Mouse (Mus musculus) heart, postnatal 36 days (tissue): ENCODE results near the gene Gm20481. TPM values are rescaled to one million over a fixed set of nuclear protein-coding genes. Genes with fewer than 3 reads are reported as not detected.
"Not testable (repeated sequence)": the region's sequence is repeated elsewhere in the genome, so short reads cannot be mapped to it uniquely, and the experiment has no call there.

ENCODE experiments used
- DNase-seq, 2 experiments: peaks; one replicate each; pipeline ENCODE4 v3.0.0; 2021 to 2022
- intact Hi-C: fragments of 180-260 bp; cut with DNase I; formaldehyde crosslinking; loops from one replicate; pipeline ENCODE4 v1.15.1; 2025
- total RNA-seq, 2 experiments: library from RNA; stranded (reverse); gene quantifications; 2 replicates each; pipeline ENCODE4 v1.2.3; 2021

Gene Gm20481
- total RNA-seq, 2 experiments from 2014 or later, result not detected

DNA sequence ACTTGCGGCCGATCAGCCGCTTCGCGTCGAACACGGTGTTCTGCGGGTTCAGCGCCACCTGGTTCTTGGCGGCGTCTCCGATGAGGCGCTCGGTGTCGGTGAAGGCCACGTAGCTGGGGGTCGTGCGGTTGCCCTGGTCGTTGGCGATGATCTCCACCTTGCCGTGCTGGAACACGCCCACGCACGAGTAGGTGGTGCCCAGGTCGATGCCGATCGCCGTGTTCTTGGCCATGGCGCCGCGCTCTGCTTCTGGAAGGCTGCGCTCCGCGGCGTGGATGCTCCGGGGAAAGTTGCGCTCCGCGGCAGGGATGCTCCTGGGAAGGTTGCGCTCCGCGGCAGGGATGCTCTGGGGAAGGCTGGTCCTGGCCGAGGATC lies 2.0 kb downstream of the Gm20481 start:
- intact Hi-C loops, DNase-seq: not testable (repeated sequence)

DNA sequence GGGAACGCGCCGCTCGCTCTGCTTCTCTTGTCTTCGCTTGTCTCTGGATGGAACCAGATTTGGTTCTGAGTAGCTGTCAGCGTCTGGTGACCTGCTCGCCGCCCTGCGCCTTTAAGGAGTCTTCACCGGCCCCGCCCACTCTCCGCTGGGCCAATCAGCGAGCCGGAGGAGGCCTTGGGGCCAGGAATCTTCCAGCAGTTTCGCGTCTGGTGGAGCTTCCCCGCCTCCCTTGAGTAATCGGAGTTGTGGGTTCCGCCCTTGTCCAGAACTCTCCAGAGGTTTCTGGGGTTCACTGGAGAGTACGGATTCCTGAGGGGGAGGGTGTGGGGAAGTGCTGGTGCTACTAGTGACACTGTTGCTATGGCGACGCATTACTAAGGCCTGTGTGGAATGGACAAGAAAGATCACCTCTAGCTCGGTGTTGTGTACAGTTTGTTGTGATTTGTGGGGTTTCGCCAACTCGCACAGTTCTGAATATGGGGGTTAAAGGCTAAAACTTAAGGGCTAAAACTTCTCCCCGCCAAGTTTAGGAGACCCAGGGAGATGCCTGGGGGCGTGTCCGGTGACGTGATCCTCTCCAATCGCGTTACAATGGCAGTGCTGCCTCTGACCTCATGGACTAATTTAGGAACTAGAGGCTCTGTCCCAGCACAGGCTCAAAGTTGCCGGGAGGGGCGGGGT lies 2.5 kb downstream of the Gm20481 start, which contains the start of the genes Hspa1a and Hspa1l:
TSS of gene Hspa1a (minus strand) at position 88 of the 681 bp plus-strand sequence.
TSS of gene Hspa1l (plus strand) at position 635 of the 681 bp plus-strand sequence.
- DNase-seq, result peak; percentile 91 to 93
- intact Hi-C loops, result not testable (repeated sequence)

DNA sequence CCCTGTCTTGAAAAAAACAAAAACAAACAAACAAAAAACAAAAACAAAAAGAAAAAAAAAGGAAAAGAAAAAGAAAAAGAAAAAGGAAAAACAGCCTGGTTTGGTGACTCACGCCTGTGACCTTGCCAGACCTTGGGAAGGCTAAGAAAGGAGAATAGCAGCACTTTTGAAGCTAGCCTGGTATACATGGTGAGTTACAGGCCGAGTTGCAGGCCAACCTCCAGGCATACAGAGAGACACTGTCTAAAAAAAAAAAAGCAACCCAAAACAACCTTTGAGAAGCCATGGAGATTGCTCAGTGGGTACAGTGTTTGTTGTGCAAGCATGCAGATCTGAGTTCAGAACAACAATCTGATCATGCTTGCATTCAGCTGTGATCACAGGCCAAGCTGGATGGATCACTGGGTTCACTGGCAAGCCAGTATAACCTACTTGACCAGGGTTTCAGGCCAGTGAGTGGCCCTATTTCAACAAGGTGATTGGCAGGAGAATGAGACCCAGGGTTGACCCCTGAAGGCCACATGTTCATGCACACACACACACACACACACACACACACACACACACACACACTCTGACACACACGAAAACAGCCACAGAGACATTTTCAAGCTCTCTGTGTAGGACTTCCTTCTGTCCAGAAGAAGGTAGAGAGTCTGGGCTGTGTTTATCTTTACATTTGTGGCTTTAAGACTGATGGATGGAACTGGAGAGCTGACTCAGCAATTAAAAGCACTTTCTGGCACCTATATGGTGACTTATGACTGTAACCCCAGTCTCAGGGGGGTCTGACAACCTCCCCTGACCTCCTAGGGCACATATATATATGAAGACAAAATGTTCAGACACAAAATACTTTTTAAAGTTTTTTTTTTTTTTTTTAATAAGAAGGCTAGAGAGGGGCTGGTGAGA lies 6.1 kb downstream of the Gm20481 start:
- intact Hi-C loops, result no loop called here

DNA sequence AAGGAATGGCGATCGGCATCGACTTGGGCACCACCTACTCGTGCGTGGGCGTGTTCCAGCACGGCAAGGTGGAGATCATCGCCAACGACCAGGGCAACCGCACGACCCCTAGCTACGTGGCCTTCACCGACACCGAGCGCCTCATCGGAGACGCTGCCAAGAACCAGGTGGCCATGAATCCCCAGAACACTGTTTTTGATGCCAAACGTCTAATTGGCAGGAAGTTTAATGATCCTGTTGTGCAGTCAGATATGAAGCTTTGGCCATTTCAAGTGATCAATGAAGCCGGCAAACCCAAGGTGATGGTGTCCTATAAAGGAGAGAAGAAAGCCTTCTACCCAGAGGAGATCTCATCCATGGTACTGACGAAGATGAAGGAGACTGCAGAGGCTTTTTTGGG lies 7.3 kb downstream of the Gm20481 start:
- no peak for DNase-seq
- intact Hi-C loops, result no loop called here

More for the DNA sequence above, 6.1 kb downstream of the Gm20481 start:
- DNase-seq, result no peak

DNA sequence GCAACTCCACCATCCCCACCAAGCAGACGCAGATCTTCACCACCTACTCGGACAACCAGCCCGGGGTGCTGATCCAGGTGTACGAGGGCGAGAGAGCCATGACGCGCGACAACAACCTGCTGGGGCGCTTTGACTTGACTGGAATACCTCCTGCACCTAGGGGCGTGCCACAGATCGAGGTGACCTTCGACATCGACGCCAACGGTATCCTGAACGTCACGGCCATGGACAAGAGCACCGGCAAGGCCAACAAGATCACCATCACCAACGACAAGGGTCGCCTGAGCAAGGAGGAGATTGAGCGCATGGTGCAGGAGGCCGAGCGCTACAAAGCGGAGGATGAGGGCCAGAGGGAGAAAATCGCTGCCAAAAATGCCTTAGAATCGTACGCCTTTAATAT lies 8.5 kb downstream of the Gm20481 start:
- intact Hi-C loops, result loop anchor here (1.0 kb wide), 1 partner anchor 23 kb away; no protein-coding TSS in a partner anchor

DNA sequence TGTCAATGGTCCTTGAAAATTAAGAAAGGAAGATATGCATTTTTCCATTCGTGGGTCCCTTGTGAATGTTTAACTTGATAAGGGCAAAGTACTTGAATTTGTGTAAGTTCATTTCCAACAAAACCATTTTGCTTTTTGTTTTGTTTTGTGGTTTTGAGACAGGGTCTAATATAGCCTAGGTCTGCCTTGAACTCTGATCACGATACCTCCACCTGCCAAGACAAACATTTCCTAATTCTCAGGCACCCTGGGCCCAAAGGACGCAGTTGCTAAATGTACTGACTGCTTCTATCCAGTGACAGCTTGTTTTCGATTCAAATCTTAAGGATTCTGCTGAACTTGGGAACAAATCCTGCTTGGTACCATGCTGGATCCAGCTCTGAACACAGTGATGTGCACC lies 9.9 kb downstream of the Gm20481 start:
- intact Hi-C loops, result loop anchor here (10.0 kb wide), 1 partner anchor 45 kb away; the partner anchor contains the start of gene Neu1
- no peak for DNase-seq

More for the DNA sequence above, 8.5 kb downstream of the Gm20481 start:
- DNase-seq, result no peak

DNA sequence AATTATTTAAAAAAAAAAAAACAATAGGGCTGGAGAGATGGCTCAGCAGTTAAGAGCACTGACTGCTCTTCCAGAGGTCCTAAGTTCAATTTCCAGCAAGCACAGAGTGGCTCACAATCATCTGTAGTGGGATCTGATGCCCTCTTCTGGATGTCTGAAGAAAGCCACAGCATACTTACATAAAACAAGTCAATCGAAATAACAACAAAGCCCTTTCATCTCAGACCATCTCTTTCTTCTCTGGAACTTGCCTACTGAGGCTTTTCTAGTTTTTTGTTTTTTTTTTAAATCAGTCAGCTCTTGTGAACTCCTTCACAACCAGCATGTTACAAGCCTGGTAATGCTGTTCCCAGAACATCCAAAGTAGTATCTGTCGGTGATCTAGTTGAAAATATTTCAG lies 10.9 kb downstream of the Gm20481 start:
- intact Hi-C loops, result loop anchor here (1.0 to 10.0 kb wide), 2 partner anchors 28 to 46 kb away; partner anchors contain the start of gene Neu1
- peak in 1 of 2 experiments; percentile 44 for DNase-seq

DNA sequence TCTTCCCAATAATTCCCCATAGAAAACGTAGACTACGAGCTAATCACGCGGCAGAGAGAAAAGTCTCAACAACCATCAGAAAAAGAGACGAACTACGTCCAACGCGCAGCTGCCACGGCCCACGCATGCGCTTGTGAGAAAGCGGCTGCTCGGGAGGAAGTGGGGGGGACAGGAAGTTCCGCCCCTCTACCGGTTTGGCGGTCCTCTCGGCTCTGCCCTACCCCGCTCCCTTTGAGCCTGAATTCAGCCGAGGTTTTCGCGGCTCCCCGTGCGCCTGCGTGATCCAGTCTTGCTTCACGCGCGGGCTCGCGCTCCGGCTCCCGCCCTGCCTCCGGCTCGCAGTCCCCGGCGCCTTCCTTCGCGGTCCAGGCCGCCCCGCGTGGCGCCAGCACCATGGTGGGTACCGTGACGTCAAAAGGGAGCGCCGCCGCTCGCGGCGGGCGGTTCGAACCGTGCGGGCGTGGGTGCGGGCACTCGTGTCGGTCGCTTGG lies 12.0 kb downstream of the Gm20481 start, which contains the start of gene Lsm2:
TSS of gene Lsm2 (plus strand) at position 173 of the 491 bp plus-strand sequence.
- intact Hi-C loops, result loop anchor here (1.0 to 10.0 kb wide), 3 partner anchors 19 to 47 kb away; partner anchors contain the start of genes Neu1 and Vars
- peak; percentile 90 to 97 for DNase-seq

DNA sequence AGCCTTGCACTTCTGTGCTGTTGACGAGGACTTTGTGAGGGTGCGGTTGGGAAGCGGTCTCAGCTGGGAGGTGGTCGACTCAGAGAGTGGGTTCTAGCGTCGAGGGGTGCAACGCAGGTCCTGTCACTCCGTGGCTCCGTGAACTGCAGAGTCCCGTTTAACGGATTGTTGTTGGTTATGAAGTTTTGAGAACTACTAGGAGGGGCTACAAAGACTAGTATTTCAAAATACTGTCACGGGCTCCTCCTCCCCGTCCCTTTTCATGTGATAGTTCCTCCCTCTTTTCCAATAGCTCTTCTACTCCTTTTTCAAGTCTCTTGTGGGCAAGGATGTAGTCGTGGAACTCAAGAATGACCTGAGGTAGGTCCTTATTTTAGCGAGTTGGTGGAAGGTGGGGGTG lies 12.6 kb downstream of the Gm20481 start:
- DNase-seq, result no peak
- intact Hi-C loops, result loop anchor here (2.0 to 10.0 kb wide), 2 partner anchors 18 to 48 kb away; partner anchors contain the start of genes Neu1 and Vars

DNA sequence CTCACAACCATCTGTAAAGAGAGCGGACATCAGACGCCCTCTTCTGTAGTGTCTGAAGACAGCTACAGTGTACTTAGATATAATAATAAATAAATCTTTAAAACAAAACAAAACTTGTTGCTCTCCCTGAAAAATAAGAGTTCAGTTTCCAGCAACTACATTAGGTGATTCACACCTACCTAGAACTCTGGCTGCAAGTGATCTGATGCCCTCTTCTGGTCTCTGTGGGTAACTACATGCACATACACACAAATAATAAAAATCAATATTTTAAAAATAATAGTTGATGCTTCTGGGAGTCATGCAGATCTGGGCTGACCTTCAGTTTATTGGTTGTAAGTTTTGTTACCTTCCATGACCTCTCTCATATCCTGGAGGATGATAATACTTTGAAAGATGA lies 14.5 kb downstream of the Gm20481 start:
- no peak for DNase-seq
- intact Hi-C loops, result loop anchor here (2.0 to 10.0 kb wide), 2 partner anchors 49 to 133 kb away; partner anchors contain the start of genes Nelfe, Neu1 and Skiv2l

DNA sequence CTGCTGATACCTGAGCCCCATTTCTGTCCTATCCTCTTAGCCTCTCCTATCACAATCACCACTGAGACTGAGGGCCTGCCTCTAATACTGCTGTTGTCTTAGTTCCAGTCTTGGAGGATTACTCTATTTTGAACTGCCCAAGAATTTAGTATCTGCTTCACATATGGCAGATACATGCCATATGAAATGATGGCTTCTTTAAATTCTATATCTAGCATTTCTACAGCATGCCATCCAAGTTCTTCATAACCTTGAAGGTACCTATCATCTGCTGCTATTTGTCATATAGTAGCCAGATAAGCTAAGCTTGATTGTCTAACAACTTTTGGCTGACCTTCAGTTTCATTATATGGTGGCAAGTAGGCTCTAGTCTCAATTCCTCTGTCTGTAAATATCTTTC lies 25.0 kb downstream of the Gm20481 start:
- intact Hi-C loops, result no loop called here
- DNase-seq, result no peak

DNA sequence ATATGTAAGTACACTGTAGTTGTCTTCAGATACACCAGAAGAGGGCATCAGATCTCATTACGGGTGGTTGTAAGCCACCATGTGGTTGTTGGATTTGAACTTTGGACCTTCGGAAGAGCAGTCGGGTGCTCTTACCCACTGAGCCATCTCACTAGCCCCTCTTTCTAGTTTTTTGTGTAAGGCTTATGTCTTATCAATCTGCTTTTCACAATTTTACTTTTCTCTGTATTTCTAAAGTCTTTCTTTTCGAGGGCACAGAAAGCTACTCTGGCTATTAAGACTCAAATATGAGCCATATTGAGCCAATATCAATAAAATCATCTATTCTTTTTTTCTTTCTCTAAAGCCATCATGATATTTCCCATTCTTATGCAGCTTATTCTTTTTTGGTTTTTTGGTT lies 25.5 kb downstream of the Gm20481 start:
- intact Hi-C loops, DNase-seq: not testable (repeated sequence)

DNA sequence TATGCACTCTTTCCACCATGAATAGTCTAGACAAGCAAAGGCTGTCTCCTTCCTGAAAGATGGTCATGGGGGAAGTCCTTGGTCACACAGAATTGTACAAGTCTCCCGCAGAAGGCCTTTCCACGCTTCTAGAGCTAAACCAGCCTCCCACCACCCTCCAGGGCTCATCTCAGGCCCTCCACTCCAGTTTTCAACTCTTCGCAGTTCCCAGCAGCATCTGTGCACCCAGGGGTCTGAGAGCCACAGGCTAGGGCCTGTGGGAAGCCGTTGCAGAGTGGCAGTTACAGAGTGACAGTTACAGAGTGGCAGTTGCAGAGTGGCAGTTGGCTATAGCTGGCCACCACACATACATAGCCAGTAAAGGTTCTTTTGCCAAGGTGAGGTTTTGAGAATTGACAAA lies 26.2 kb downstream of the Gm20481 start:
- DNase-seq, intact Hi-C loops: not testable (repeated sequence)

DNA sequence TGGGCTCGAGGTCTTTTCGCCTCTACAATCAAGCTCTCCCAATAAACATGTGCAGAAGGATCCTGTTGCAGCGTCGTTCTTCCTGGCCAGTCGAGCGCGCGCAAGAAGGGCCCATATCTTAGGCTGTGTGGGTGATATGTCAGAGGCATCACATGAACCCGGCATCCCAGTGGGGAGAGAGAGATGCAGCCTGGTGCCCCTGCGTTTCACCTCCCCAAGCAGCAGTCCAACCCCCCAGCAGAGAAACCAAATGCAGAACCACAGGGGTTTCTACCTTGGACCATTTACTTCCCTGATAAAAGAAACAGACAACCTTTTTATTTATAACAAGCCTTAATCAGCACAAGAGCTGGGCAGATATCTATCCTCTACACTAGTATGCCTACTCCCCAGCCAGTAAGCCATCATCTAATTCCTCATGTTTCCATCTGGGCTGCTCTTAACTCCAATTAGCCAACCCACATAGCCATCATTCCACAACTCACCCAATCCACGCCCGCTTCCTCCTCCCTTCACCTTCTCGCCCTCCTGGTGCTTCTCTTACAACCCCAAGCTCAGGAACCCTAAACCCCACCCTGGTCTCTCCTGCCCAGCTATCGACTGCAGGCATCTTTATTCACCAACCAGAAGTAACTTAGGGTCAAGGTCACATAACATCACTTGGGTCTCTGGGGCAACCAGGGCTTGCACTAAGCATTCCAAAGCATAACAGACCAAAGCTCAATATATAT lies 26.9 kb downstream of the Gm20481 start:
- DNase-seq, result no peak
- intact Hi-C loops, result no loop called here

DNA sequence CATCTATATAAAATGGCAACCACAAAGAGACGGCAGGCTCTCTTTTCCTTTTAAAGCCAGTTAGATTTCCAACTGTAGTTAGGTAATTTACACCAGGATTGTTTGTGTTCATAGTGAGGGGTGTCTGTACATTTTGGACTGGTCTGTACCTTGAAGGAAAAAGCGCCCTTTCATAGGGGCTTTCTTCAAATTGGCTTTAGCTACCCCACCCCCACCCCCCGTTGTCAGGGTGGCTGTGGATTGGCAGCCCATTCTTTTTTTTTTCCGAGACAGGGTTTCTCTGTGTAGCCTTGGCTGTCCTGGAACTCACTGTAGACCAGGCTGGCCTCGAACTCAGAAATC lies 27.4 kb downstream of the Gm20481 start:
- no peak for DNase-seq
- intact Hi-C loops, result no loop called here

DNA sequence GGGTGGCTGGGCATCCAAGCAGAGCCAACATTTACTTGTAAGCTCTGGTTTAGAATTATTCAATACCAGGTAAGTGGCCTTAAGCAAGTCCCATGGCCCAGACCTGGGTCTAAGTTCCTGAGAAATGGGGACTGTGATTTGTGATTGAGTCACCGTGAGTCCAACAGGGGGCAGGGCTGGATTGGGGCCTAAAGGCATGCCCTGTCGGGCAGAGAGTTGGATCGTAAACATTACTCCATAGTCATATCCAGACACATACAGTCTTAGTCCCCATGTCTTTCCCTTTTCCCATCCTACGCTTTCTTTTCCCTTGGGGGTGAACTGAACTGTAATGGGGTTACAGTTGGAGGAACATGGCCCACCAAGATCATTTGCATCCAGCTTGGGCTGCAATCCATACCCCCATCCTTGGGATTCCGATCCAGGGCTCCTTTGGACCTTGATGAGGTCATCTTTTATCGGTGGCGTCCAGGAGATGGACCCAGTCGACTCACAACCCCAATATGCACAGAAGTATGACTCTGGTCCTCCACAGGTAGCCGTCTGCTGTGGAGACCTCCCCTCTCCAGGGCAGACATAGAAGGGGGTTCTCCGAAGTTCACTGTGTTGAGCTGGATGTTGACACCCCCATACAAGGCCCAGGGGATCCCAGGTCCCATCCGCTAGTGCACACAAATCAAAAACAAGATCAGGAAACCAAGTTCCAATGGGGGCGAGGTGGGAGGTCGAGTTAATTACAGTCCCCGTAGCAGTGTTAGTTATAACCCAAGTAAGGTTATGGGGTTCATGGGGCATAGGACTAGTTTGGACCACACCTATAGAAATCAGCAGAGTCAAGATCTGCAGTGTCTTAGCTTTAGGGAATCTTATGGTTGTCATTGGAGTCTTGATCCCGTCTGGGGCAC lies 29.1 kb downstream of the Gm20481 start:
- no peak for DNase-seq
- intact Hi-C loops, result no loop called here

DNA sequence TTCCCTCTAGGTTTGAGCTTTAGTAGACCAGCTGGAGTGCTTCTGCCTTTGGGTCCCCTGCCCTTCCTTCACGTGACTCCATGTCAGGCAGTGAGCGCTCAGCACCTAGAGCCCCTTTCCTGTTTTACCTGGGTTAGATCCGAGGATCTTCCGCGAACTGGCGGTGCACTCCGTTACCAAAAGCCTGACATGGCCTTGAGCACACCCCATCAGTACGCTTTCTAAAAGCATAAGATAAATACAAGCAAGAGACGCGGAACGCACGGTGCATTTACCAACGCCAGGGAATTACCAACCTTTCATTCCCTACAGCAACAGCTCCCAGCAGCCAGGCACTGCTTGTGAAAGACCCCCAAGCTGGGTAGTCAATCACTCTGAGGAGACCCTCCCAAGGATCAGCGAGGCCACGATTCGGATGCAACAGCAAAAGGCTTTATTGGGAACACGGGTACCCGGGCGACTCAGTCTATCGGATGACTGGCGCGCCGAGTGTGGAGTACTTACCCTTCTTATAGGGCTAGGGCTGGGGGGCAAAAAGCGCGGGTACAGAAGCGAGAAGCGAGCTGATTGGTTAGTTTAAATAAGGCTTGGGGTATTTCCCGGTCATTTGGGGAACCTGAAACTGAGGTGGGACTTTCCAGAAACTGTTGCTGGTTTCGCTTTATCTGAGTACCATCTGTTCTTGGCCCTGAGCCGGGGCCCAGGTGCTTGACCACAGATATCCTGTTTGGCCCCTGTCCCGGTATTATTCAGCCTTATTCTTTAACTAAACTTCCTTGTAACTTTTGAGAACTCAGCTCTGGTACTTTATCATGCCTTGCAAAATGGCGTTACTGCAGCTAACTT lies 30.4 kb downstream of the Gm20481 start:
- DNase-seq, result not testable (repeated sequence)
- intact Hi-C loops, result loop anchor here (2.0 to 5.0 kb wide), 2 partner anchors 17 to 237 kb away; partner anchors contain the start of gene Nfkbil1
